In genomic region chr9:101181291-101181690, GRCm38 (mm10) we compare ENCODE assay signal across 7 mouse cellular contexts.
"Had no signal": no experiment of that assay in that cellular context is flagged by ENCODE, and none has a peak within 500 bp of the region (broad histone marks: within the 10 kb centered on the region; RNA-seq: fewer than 3 reads in every experiment).

No protein-coding gene starts in this region.

- H3K9ac ChIP-seq: kidney, embryonic 15.5 days; limb, embryonic 13.5 days; liver, embryonic 15.5 days; midbrain, embryonic 13.5 days; neural tube, embryonic 12.5 days had no signal

- H3K27me3 ChIP-seq: kidney, embryonic 15.5 days; limb, embryonic 13.5 days; liver, embryonic 15.5 days; midbrain, embryonic 13.5 days; neural tube, embryonic 12.5 days had no signal

- H3K4me1 ChIP-seq: limb, embryonic 13.5 days; liver, embryonic 15.5 days; neural tube, embryonic 12.5 days had no signal

- H3K4me2 ChIP-seq: kidney, embryonic 15.5 days; limb, embryonic 13.5 days; liver, embryonic 11.5 days; liver, embryonic 15.5 days; midbrain, embryonic 13.5 days; neural tube, embryonic 12.5 days had no signal

- H3K27ac ChIP-seq: kidney, embryonic 15.5 days; limb, embryonic 13.5 days; liver, embryonic 15.5 days; midbrain, embryonic 13.5 days; neural tube, embryonic 12.5 days; stomach, postnatal 0 days had no signal

- H3K9me3 ChIP-seq: kidney, embryonic 15.5 days; limb, embryonic 13.5 days; liver, embryonic 15.5 days; midbrain, embryonic 13.5 days; neural tube, embryonic 12.5 days had no signal

- H3K4me3 ChIP-seq: kidney, embryonic 15.5 days; limb, embryonic 13.5 days; liver, embryonic 15.5 days; midbrain, embryonic 13.5 days; neural tube, embryonic 12.5 days had no signal
